Mouse (Mus musculus) leukemia stem cell, adult 10-12 weeks (primary cell): ENCODE data around the gene Nck2. TPM values are rescaled to one million over a fixed set of nuclear protein-coding genes. Genes with fewer than 3 reads are reported as not detected.

Source experiments
- polyA plus RNA-seq: library from polyadenylated mRNA; stranded (reverse); fragments of >175 nt; gene quantifications from 2 replicates; pipeline ENCODE4 v1.2.3, GENCODE M21; 2012; ENCODE audit warnings: low replicate concordance

The Nck2 gene
- polyA plus RNA-seq: 7.0 and 10.6 TPM in 2 replicates

GRCm38 (mm10) chr1:43444531-43444930 is at the start of gene Nck2:
Nck2 (plus strand) TSS chr1:43444579.

Other genes with a start within 250 kb of the Nck2 start
- gene Fhl2, start 247.6 kb upstream of the Nck2 start, polyA plus RNA-seq: 0.22 and 0.41 TPM in 2 replicates